Mouse (Mus musculus): ENCODE data around the gene Apba2. TPM values are rescaled to one million over a fixed set of nuclear protein-coding genes. Genes with fewer than 3 reads are reported as not detected.

Apba2 gene
- polyA plus RNA-seq, 1 experiment = not detected

- peaks cover 25% of the 10 kb centered on the region for H3K9me3 ChIP-seq
- no peaks in the 10 kb centered on the region for H3K27me3 ChIP-seq (replicated peaks)
- no peak overlapping the region for H3K4me3 ChIP-seq (replicated peaks)
- H3K36me3 ChIP-seq (replicated peaks; ENCODE audit: low read length) = no peaks in the 10 kb centered on the region
- no peaks in the 10 kb centered on the region for H3K4me1 ChIP-seq
- TF ChIP-seq GATA1 (IDR thresholded peaks at IDR 0.05; ENCODE audit: borderline replicate concordance, low read length) (no peak), FLI1 (IDR thresholded peaks at IDR 0.05; ENCODE audit: low read length) (no peak)
Measured at GRCm38 (mm10) chr7:64561711-64562498, 60.4 kb downstream of the Apba2 start.

- no peak for TF ChIP-seq GATA1 (IDR thresholded peaks at IDR 0.05; ENCODE audit: borderline replicate concordance, low read length)
- TF ChIP-seq FLI1 (IDR thresholded peaks at IDR 0.05; ENCODE audit: low read length) = no peak
- Histone ChIP-seq H3K36me3 (replicated peaks; ENCODE audit: low read length) (no peaks in the 10 kb centered on the region), H3K9me3 (peaks cover 34% of the 10 kb centered on the region), H3K27me3 (replicated peaks) (no peaks in the 10 kb centered on the region), H3K4me1 (no peaks in the 10 kb centered on the region), H3K4me3 (replicated peaks) (no peak overlapping the region)
Measured at GRCm38 (mm10) chr7:64564891-64565571, 63.5 kb downstream of the Apba2 start.

- no peak overlapping the region for H3K4me3 ChIP-seq (replicated peaks)
- no peak for TF ChIP-seq GATA1 (IDR thresholded peaks at IDR 0.05; ENCODE audit: borderline replicate concordance, low read length)
- no peaks in the 10 kb centered on the region for H3K27me3 ChIP-seq (replicated peaks)
- H3K9me3 ChIP-seq = peaks cover 36% of the 10 kb centered on the region
- H3K36me3 ChIP-seq (replicated peaks; ENCODE audit: low read length) = no peaks in the 10 kb centered on the region
- no peaks in the 10 kb centered on the region for H3K4me1 ChIP-seq
Measured at GRCm38 (mm10) chr7:64566371-64567243, 65.1 kb downstream of the Apba2 start.

GRCm38 (mm10) chr7:64568722-64569121 is 67.2 kb downstream of the Apba2 start:
- no peaks in the 10 kb centered on the region for H3K27me3 ChIP-seq (replicated peaks)
- no peaks in the 10 kb centered on the region for H3K4me1 ChIP-seq
- no peak overlapping the region for H3K4me3 ChIP-seq (replicated peaks)
- H3K36me3 ChIP-seq (replicated peaks; ENCODE audit: low read length) = no peaks in the 10 kb centered on the region
- H3K9me3 ChIP-seq = peaks cover 31% of the 10 kb centered on the region
- TF ChIP-seq GATA1 (IDR thresholded peaks at IDR 0.05; ENCODE audit: borderline replicate concordance, low read length) = no peak
- no peak for TF ChIP-seq FLI1 (IDR thresholded peaks at IDR 0.05; ENCODE audit: low read length)

- H3K4me1 ChIP-seq = no peaks in the 10 kb centered on the region
- H3K4me3 ChIP-seq (replicated peaks) = no peak overlapping the region
- H3K36me3 ChIP-seq (replicated peaks; ENCODE audit: low read length) = no peaks in the 10 kb centered on the region
- H3K27me3 ChIP-seq (replicated peaks) = no peaks in the 10 kb centered on the region
- TF ChIP-seq FLI1 (IDR thresholded peaks at IDR 0.05; ENCODE audit: low read length) (no peak), GATA1 (IDR thresholded peaks at IDR 0.05; ENCODE audit: borderline replicate concordance, low read length) (no peak)
- H3K9me3 ChIP-seq = peaks cover 35% of the 10 kb centered on the region
Measured at GRCm38 (mm10) chr7:64569676-64570075, 68.2 kb downstream of the Apba2 start.

GRCm38 (mm10) chr7:64570914-64571313 is 69.4 kb downstream of the Apba2 start:
- H3K4me1 ChIP-seq = no peaks in the 10 kb centered on the region
- no peak for TF ChIP-seq GATA1 (IDR thresholded peaks at IDR 0.05; ENCODE audit: borderline replicate concordance, low read length)
- TF ChIP-seq FLI1 (IDR thresholded peaks at IDR 0.05; ENCODE audit: low read length) = no peak
- peaks cover 32% of the 10 kb centered on the region for H3K9me3 ChIP-seq
- no peaks in the 10 kb centered on the region for H3K27me3 ChIP-seq (replicated peaks)
- H3K36me3 ChIP-seq (replicated peaks; ENCODE audit: low read length) = no peaks in the 10 kb centered on the region
- H3K4me3 ChIP-seq (replicated peaks) = no peak overlapping the region

GRCm38 (mm10) chr7:64574144-64574543 is 72.6 kb downstream of the Apba2 start:
- no peak for TF ChIP-seq FLI1 (IDR thresholded peaks at IDR 0.05; ENCODE audit: low read length)
- TF ChIP-seq GATA1 (IDR thresholded peaks at IDR 0.05; ENCODE audit: borderline replicate concordance, low read length) = no peak
- H3K4me1 ChIP-seq = no peaks in the 10 kb centered on the region
- H3K4me3 ChIP-seq (replicated peaks) = no peak overlapping the region
- H3K27me3 ChIP-seq (replicated peaks) = no peaks in the 10 kb centered on the region
- H3K36me3 ChIP-seq (replicated peaks; ENCODE audit: low read length) = no peaks in the 10 kb centered on the region
- H3K9me3 ChIP-seq = peaks cover 30% of the 10 kb centered on the region

- no peaks in the 10 kb centered on the region for H3K36me3 ChIP-seq (replicated peaks; ENCODE audit: low read length)
- H3K27me3 ChIP-seq (replicated peaks) = no peaks in the 10 kb centered on the region
- H3K4me3 ChIP-seq (replicated peaks) = no peak overlapping the region
- TF ChIP-seq FLI1 (IDR thresholded peaks at IDR 0.05; ENCODE audit: low read length) (no peak), GATA1 (IDR thresholded peaks at IDR 0.05; ENCODE audit: borderline replicate concordance, low read length) (no peak)
- no peaks in the 10 kb centered on the region for H3K4me1 ChIP-seq
- H3K9me3 ChIP-seq = peaks cover 29% of the 10 kb centered on the region
Measured at GRCm38 (mm10) chr7:64576519-64576951, 75.0 kb downstream of the Apba2 start.

GRCm38 (mm10) chr7:64578176-64578575 is 76.7 kb downstream of the Apba2 start:
- Histone ChIP-seq H3K4me3 (replicated peaks) (no peak overlapping the region), H3K9me3 (peaks cover 39% of the 10 kb centered on the region), H3K27me3 (replicated peaks) (no peaks in the 10 kb centered on the region), H3K4me1 (no peaks in the 10 kb centered on the region), H3K36me3 (replicated peaks; ENCODE audit: low read length) (no peaks in the 10 kb centered on the region)
- no peak for TF ChIP-seq FLI1 (IDR thresholded peaks at IDR 0.05; ENCODE audit: low read length)
- TF ChIP-seq GATA1 (IDR thresholded peaks at IDR 0.05; ENCODE audit: borderline replicate concordance, low read length) = no peak
